Mouse (Mus musculus) brain, embryonic 14.5 days (tissue): Measurements from ENCODE around the gene Caap1.

Source experiments
- CTCF ChIP-seq: fragments of 200-500 bp; IDR thresholded peaks from 2 replicates; pipeline ENCODE4 v1.5.1; 2012; ENCODE audit warnings: inconsistent platforms, mild to moderate bottlenecking, moderate library complexity, borderline replicate concordance; ENCODE audit not compliant: insufficient read depth, insufficient read length; ENCODE audit errors: extremely low read depth
- POLR2A ChIP-seq: fragments of 200-500 bp; IDR thresholded peaks from 2 replicates; pipeline ENCODE4 v1.6.1; 2012; ENCODE audit warnings: mild to moderate bottlenecking, inconsistent platforms, borderline replicate concordance; ENCODE audit not compliant: poor library complexity, insufficient read depth, insufficient read length, severe bottlenecking; ENCODE audit errors: extremely low read depth

- TF ChIP-seq CTCF (no peak), POLR2A (no peak)
Observed at GRCm38 (mm10) chr4:94572677-94573076, 16.1 kb upstream of the Caap1 start.
